Mouse (Mus musculus) CH12.LX (cell line): ENCODE results near the gene Skida1. TPM values are rescaled to one million over a fixed set of nuclear protein-coding genes. Genes with fewer than 3 reads are reported as not detected.

Experiments used
- DNase-seq: peaks from one replicate; pipeline ENCODE4 v3.0.0-alpha.2; 2013; ENCODE audit errors: extremely low read depth
- H3K27ac ChIP-seq: 2 replicates; pipeline ENCODE4 v1.5.1; 2012; ENCODE audit warnings: low read depth, mild to moderate bottlenecking, control low read depth, moderate library complexity; ENCODE audit not compliant: insufficient read depth
- H3K27me3 ChIP-seq: replicated peaks from 2 replicates; pipeline ENCODE3; 2012; ENCODE audit warnings: inconsistent platforms
- H3K36me3 ChIP-seq, 2 experiments: replicated peaks in 1 of 2; 2 replicates each; pipeline versions ENCODE3 to v1.6.1; 2012; ENCODE audit warnings: inconsistent platforms in 1 of 2, low read length in 1 of 2, mild to moderate bottlenecking in 1 of 2, mixed read lengths in 1 of 2, moderate library complexity in 1 of 2; ENCODE audit not compliant: control insufficient read depth in 1 of 2, insufficient read depth in 1 of 2
- H3K4me1 ChIP-seq, 2 experiments: 2 replicates each; pipeline ENCODE4 v1.6.1; 2012; ENCODE audit warnings: inconsistent platforms in 1 of 2, moderate library complexity in 1 of 2; ENCODE audit not compliant: insufficient read depth in 2 of 2, control insufficient read depth in 1 of 2
- H3K4me2 ChIP-seq: 2 replicates; pipeline ENCODE4 v1.6.1; 2012; ENCODE audit warnings: low read depth, mild to moderate bottlenecking, control low read depth; ENCODE audit not compliant: poor library complexity, insufficient read depth, severe bottlenecking
- H3K4me3 ChIP-seq, 3 experiments: fragments of 150-350 bp in 1 of 3; sonication (generic) in 1 of 3; replicated peaks in 1 of 3; 2 replicates each; pipeline versions ENCODE3 to v1.5.1; 2011 to 2012; ENCODE audit warnings: low read depth in 2 of 3, low read length in 2 of 3, mild to moderate bottlenecking in 2 of 3, moderate library complexity in 2 of 3, control low read depth in 1 of 3, improper control_type of control experiment in 1 of 3, inconsistent platforms in 1 of 3, mixed read lengths in 1 of 3; ENCODE audit not compliant: poor library complexity in 1 of 3
- H3K79me2 ChIP-seq: replicated peaks from 2 replicates; pipeline ENCODE4 v1.6.1; 2012; ENCODE audit warnings: mild to moderate bottlenecking, moderate library complexity; ENCODE audit not compliant: control insufficient read depth, poor library complexity, insufficient read depth, severe bottlenecking; ENCODE audit errors: extremely low read depth
- H3K9ac ChIP-seq: 2 replicates; pipeline ENCODE4 v1.6.1; 2012; ENCODE audit warnings: low read depth, mild to moderate bottlenecking, control low read depth, moderate library complexity; ENCODE audit not compliant: insufficient read depth
- H3K9me3 ChIP-seq: replicated peaks from 2 replicates; pipeline ENCODE3; 2012; ENCODE audit warnings: low read length, inconsistent platforms, mixed read lengths
- BHLHE40 ChIP-seq: IDR thresholded peaks from 2 replicates; pipeline ENCODE4 v1.6.1; 2011; ENCODE audit warnings: mild to moderate bottlenecking, low read depth, low read length, improper control_type of control experiment
- CHD2 ChIP-seq: IDR thresholded peaks from 2 replicates; pipeline ENCODE4 v1.6.1; 2011; ENCODE audit warnings: low read length, improper control_type of control experiment
- CTCF ChIP-seq, 2 experiments: IDR thresholded peaks in 1 of 2; conservative IDR thresholded peaks in 1 of 2; 2 replicates each; pipeline ENCODE4 v1.5.1; 2011 to 2012; ENCODE audit warnings: low read depth in 2 of 2, low read length in 2 of 2, improper control_type of control experiment in 1 of 2, inconsistent platforms in 1 of 2, mild to moderate bottlenecking in 1 of 2, moderate library complexity in 1 of 2
- E2F4 ChIP-seq: IDR thresholded peaks from 2 replicates; pipeline ENCODE4 v1.6.1; 2011; ENCODE audit warnings: low read depth, low read length, improper control_type of control experiment; ENCODE audit not compliant: insufficient replicate concordance
- ELF1 ChIP-seq: IDR thresholded peaks from 2 replicates; pipeline ENCODE4 v1.6.1; 2014; ENCODE audit warnings: low read depth, mild to moderate bottlenecking, inconsistent platforms, low read length, improper control_type of control experiment
- EP300 ChIP-seq: IDR thresholded peaks from 2 replicates; pipeline ENCODE4 v1.6.1; 2011; ENCODE audit warnings: low read length, improper control_type of control experiment
- ETS1 ChIP-seq: conservative IDR thresholded peaks from 2 replicates; pipeline ENCODE4 v1.6.1; 2012; ENCODE audit warnings: low read depth, mild to moderate bottlenecking, inconsistent platforms, low read length, improper control_type of control experiment, moderate library complexity
- GABPA ChIP-seq: IDR thresholded peaks from 2 replicates; pipeline ENCODE4 v1.6.1; 2012; ENCODE audit warnings: low read depth, low read length, improper control_type of control experiment, inconsistent platforms; ENCODE audit not compliant: insufficient replicate concordance
- HCFC1 ChIP-seq: IDR thresholded peaks from 2 replicates; pipeline ENCODE4 v1.6.1; 2012; ENCODE audit warnings: low read depth, mild to moderate bottlenecking, inconsistent platforms, low read length, improper control_type of control experiment
- IRF4 ChIP-seq: IDR thresholded peaks from 2 replicates; pipeline ENCODE4 v1.6.1; 2014; ENCODE audit warnings: low read depth, mild to moderate bottlenecking, inconsistent platforms, low read length, improper control_type of control experiment
- JUND ChIP-seq: conservative IDR thresholded peaks from 2 replicates; pipeline ENCODE4 v1.6.1; 2011; ENCODE audit warnings: low read depth, low read length, improper control_type of control experiment
- MAFK ChIP-seq: IDR thresholded peaks from 2 replicates; pipeline ENCODE4 v1.6.1; 2011; ENCODE audit warnings: low read length, improper control_type of control experiment; ENCODE audit not compliant: insufficient replicate concordance
- MAX ChIP-seq: IDR thresholded peaks from 2 replicates; pipeline ENCODE4 v1.6.1; 2011; ENCODE audit warnings: low read length, improper control_type of control experiment
- MAZ ChIP-seq: IDR thresholded peaks from 2 replicates; pipeline ENCODE4 v1.6.1; 2012; ENCODE audit warnings: low read depth, mild to moderate bottlenecking, inconsistent platforms, low read length, improper control_type of control experiment, moderate library complexity
- MEF2A ChIP-seq: IDR thresholded peaks from 2 replicates; pipeline ENCODE4 v1.6.1; 2014; ENCODE audit warnings: low read depth, mild to moderate bottlenecking, inconsistent platforms, low read length, improper control_type of control experiment, borderline replicate concordance
- MXI1 ChIP-seq: IDR thresholded peaks from 2 replicates; pipeline ENCODE4 v1.6.1; 2011; ENCODE audit warnings: mild to moderate bottlenecking, low read depth, low read length, improper control_type of control experiment
- MYC ChIP-seq: IDR thresholded peaks from 2 replicates; pipeline ENCODE4 v1.6.1; 2011; ENCODE audit warnings: low read depth, mild to moderate bottlenecking, improper control_type of control experiment, low read length
- NELFE ChIP-seq: IDR thresholded peaks from 2 replicates; pipeline ENCODE4 v1.6.1; 2011; ENCODE audit warnings: low read depth, low read length, improper control_type of control experiment
- NRF1 ChIP-seq: IDR thresholded peaks from 2 replicates; pipeline ENCODE4 v1.6.1; 2014; ENCODE audit warnings: low read depth, mild to moderate bottlenecking, inconsistent platforms, low read length, improper control_type of control experiment, moderate library complexity
- PAX5 ChIP-seq: IDR thresholded peaks from 2 replicates; pipeline ENCODE4 v1.6.1; 2012; ENCODE audit warnings: low read length, inconsistent platforms, mixed read lengths
- POLR2A ChIP-seq: IDR thresholded peaks from 2 replicates; pipeline ENCODE4 v1.6.1; 2011; ENCODE audit warnings: low read depth, mild to moderate bottlenecking, improper control_type of control experiment, low read length
- POLR2AphosphoS2 ChIP-seq: IDR thresholded peaks from 2 replicates; pipeline ENCODE4 v1.6.1; 2011; ENCODE audit warnings: low read depth, low read length, improper control_type of control experiment
- RAD21 ChIP-seq: IDR thresholded peaks from 2 replicates; pipeline ENCODE4 v1.6.1; 2011; ENCODE audit warnings: low read depth, mild to moderate bottlenecking, low read length, improper control_type of control experiment, moderate library complexity
- RCOR1 ChIP-seq: conservative IDR thresholded peaks from 2 replicates; pipeline ENCODE4 v1.6.1; 2012; ENCODE audit warnings: low read depth, mild to moderate bottlenecking, inconsistent platforms, low read length, improper control_type of control experiment
- SIN3A ChIP-seq: IDR thresholded peaks from 2 replicates; pipeline ENCODE4 v1.6.1; 2012; ENCODE audit warnings: low read length, improper control_type of control experiment, inconsistent platforms
- SMC3 ChIP-seq: IDR thresholded peaks from 2 replicates; pipeline ENCODE4 v1.6.1; 2011; ENCODE audit warnings: low read depth, low read length, improper control_type of control experiment
- TBP ChIP-seq: conservative IDR thresholded peaks from 2 replicates; pipeline ENCODE4 v1.6.1; 2011; ENCODE audit warnings: low read depth, low read length, improper control_type of control experiment
- TCF12 ChIP-seq: IDR thresholded peaks from 2 replicates; pipeline ENCODE4 v1.6.1; 2014; ENCODE audit warnings: low read depth, mild to moderate bottlenecking, inconsistent platforms, low read length, improper control_type of control experiment
- UBTF ChIP-seq: IDR thresholded peaks from 2 replicates; pipeline ENCODE4 v1.6.1; 2012; ENCODE audit warnings: low read depth, mild to moderate bottlenecking, inconsistent platforms, low read length, improper control_type of control experiment, moderate library complexity
- USF1 ChIP-seq: IDR thresholded peaks from 2 replicates; pipeline ENCODE4 v1.6.1; 2014; ENCODE audit warnings: low read depth, mild to moderate bottlenecking, inconsistent platforms, low read length, improper control_type of control experiment
- ZC3H11A ChIP-seq: IDR thresholded peaks from 2 replicates; pipeline ENCODE4 v1.6.1; 2012; ENCODE audit warnings: low read depth, mild to moderate bottlenecking, inconsistent platforms, low read length, improper control_type of control experiment
- ZKSCAN1 ChIP-seq: IDR thresholded peaks from 2 replicates; pipeline ENCODE4 v1.6.1; 2012; ENCODE audit warnings: low read depth, inconsistent platforms, low read length, improper control_type of control experiment, borderline replicate concordance
- ZMIZ1 ChIP-seq: IDR thresholded peaks from 2 replicates; pipeline ENCODE4 v1.6.1; 2012; ENCODE audit warnings: low read depth, mild to moderate bottlenecking, inconsistent platforms, low read length, improper control_type of control experiment
- ZNF384 ChIP-seq: IDR thresholded peaks from 2 replicates; pipeline ENCODE4 v1.6.1; 2012; ENCODE audit warnings: low read depth, low read length, improper control_type of control experiment, inconsistent platforms
- dilution Hi-C: fragments of 300-500 bp; cut with MboI; formaldehyde crosslinking; loops from 2 replicates; pipeline ENCODE4 v1.14.3; 2020; ENCODE audit warnings: low sequenced_read_pairs; ENCODE audit not compliant: extremely low pct_unique_long_range_greater_than_20kb, extremely low pct_ligation_motif_present
- in situ Hi-C: fragments of 300-500 bp; cut with MboI; formaldehyde crosslinking; loops from 3 replicates; pipeline ENCODE4 v1.14.3; 2019; ENCODE audit warnings: low sequenced_read_pairs, low pct_ligation_motif_present, low pct_unique_long_range_greater_than_20kb, mixed read lengths
- polyA plus RNA-seq: library from polyadenylated mRNA; unstranded; fragments of >175 nt; gene quantifications from 2 replicates; pipeline ENCODE4 v1.2.1, GENCODE M21; 2012; ENCODE audit warnings: low read depth; ENCODE audit not compliant: insufficient read length
- total RNA-seq, 2 experiments: library from RNA; depleted of rRNA; stranded (reverse); fragments of 300-350 nt in 1 of 2; fragments of >200 nt in 1 of 2; gene quantifications; 2 replicates each; pipeline ENCODE4 v1.2.3; 2012 to 2014

The Skida1 gene
- total and polyA plus RNA-seq, 3 experiments = 0.35 to 0.85 (median 0.36) TPM

- no peak for TF ChIP-seq RAD21
- TF ChIP-seq SIN3A = peak; percentile 37
- TF ChIP-seq MYC = peak; percentile 23; the same call in 1 of the 2 replicates
- no peak for TF ChIP-seq JUND
- no peak for TF ChIP-seq ZC3H11A
- TF ChIP-seq ETS1 = no peak
- no peak for TF ChIP-seq MAZ
- TF ChIP-seq CTCF (conservative IDR thresholded peaks at IDR 0.05 in 1 of 2, IDR thresholded peaks at IDR 0.05 in 1 of 2; ENCODE audit: low read depth in 2 of 2, low read length in 2 of 2) = no peak
- no peak; the same call in none of the 2 replicates for TF ChIP-seq UBTF
- no peak for TF ChIP-seq POLR2AphosphoS2
- no peak for TF ChIP-seq SMC3
- TF ChIP-seq ZNF384 = no peak
- no peak for TF ChIP-seq HCFC1
These were observed 8.7 kb upstream of the Skida1 start (continued) for GRCm38 (mm10) chr2:18057336-18058145.

GRCm38 (mm10) chr2:18056786-18057255, 8.0 kb upstream of the Skida1 start:
- H3K4me3 ChIP-seq = peak overlapping the region; percentile 65 to 69 (median 67)
- peak; percentile 94 for DNase-seq
- peak overlapping the region; percentile 63 for H3K4me2 ChIP-seq
- peaks cover 0 to 16% of the 10 kb centered on the region in 2 experiments; a peak in 2 of 4 replicates for H3K4me1 ChIP-seq
- H3K9ac ChIP-seq = peak overlapping the region; percentile 96
- in situ Hi-C loops = no loop called here
- peak overlapping the region; percentile 96 for H3K27ac ChIP-seq
- dilution Hi-C loops = no loop called here
- H3K27me3 ChIP-seq = no peaks in the 10 kb centered on the region
- H3K79me2 ChIP-seq = peaks cover 8% of the 10 kb centered on the region
- no peaks in the 10 kb centered on the region for H3K9me3 ChIP-seq
- H3K36me3 ChIP-seq = no peaks in the 10 kb centered on the region
- TF ChIP-seq EP300 (no peak), HCFC1 (no peak; the same call in 1 of the 2 replicates), ZMIZ1 (peak; percentile 97), E2F4 (no peak), SMC3 (peak; percentile 6; the same call in 1 of the 2 replicates), ELF1 (peak; percentile 64), MYC (no peak), MAX (no peak), RCOR1 (no peak), UBTF (peak; percentile 80; the same call in 1 of the 2 replicates), NELFE (peak; percentile 81), NRF1 (no peak), TCF12 (peak; percentile 45), USF1 (no peak), MEF2A (peak; percentile 43; the same call in 1 of the 2 replicates), ZC3H11A (no peak), POLR2A (peak; percentile 97), TBP (peak; percentile 76), ZNF384 (peak; percentile 97), SIN3A (no peak), BHLHE40 (peak; percentile 79), MXI1 (no peak), ZKSCAN1 (no peak), CTCF (conservative IDR thresholded peaks at IDR 0.05 in 1 of 2, IDR thresholded peaks at IDR 0.05 in 1 of 2; ENCODE audit: low read depth in 2 of 2, low read length in 2 of 2) (no peak), CHD2 (0 out of 2 replicates have a peak, but pooled peaks have one; percentile 19), ETS1 (peak; percentile 20), PAX5 (no peak), MAFK (no peak), IRF4 (no peak), GABPA (no peak), POLR2AphosphoS2 (no peak)
